Mouse (Mus musculus): ENCODE results near the gene Tmem274. TPM values are rescaled to one million over a fixed set of nuclear protein-coding genes. Genes with fewer than 3 reads are reported as not detected.

Tmem274 gene
- polyA plus RNA-seq, 1 experiment from 2014 or later = 0.38 TPM

DNA sequence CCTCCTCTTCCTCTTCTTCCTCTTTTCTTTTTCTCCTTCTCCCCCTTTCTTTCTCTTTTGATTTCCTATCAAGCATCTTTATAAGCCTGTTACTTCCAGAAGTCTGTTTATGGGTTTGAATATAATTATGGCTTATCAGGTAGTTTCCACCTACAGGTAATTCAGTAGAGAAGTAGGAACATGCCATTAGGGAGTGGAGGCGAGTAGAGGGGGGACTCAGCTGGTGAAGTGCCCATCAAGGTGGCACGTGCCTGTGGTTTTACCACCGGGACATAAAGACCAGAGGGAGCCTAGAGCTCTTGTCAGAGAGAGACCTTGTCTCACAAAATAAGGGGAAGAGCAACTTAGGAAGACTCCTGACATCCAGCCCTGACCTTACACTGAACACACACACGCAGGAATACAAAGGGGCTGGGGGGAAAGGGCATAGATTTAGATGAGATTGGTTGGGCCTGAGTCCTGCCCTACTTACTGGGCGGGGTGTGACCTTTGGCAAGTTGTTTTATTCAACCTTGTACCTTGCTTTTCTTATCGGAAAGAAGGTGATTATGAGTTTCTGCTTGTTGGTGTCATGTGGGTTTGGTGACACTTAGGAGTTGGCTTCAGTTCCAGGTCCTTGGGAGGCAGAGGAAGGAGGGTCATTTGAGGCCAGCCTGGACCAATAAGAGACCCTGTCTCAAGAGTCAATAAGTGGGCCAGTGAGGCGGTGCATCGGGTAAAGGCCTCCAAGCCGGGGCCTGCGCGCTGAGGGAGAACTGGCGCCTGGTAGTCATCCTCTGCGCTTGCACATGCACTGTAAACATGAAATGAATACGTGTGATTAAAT is 12.4 kb downstream of the Tmem274 start:
- Histone ChIP-seq H3K4me2 (ENCODE audit: low read depth, low read length) (peak overlapping the region; percentile 12; the same call in 1 of the 2 replicates), H3K27me3 (replicated peaks; ENCODE audit: control insufficient read depth, insufficient read depth, low read length) (no peaks in the 10 kb centered on the region), H3K4me3 (ENCODE audit: low read length) (no peak overlapping the region), H3K27ac (ENCODE audit: low read length) (peak overlapping the region; percentile 81), H3K4me1 (ENCODE audit: control insufficient read depth, insufficient read depth, low read length) (0 out of 2 replicates have a peak, but pooled peaks cover 4% of the 10 kb centered on the region), H3K9ac (ENCODE audit: low read depth, low read length) (no peak overlapping the region), H3K9me3 (ENCODE audit: control insufficient read depth, low read length) (no peaks in the 10 kb centered on the region), H3K36me3 (ENCODE audit: control insufficient read depth, insufficient read depth, low read length) (peaks cover 6% of the 10 kb centered on the region; the same call in 1 of the 2 replicates)
- WGBS = 76% methylated on average over 14 of the region's 14 CpGs
- ATAC-seq = peak; percentile 86

DNA sequence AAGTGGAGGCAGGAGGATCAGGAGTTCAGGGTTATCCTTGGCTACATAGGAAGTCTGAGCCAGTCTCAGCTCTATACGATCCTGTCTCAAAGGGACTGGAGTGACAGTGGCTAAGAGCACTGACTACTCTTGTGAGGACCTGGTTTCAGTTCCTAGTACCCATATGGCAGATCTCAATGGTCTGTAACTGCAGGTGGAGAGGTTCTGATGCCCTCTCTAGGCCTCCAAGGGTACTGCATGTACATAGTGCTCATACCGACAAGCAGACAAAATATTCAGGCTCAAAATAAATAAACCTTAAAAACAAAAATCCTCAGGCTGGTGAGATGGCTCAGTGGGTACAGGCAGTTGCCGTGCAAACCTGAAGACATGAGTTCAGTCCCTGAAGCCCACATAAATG is 14.0 kb downstream of the Tmem274 start:
- H3K9ac ChIP-seq (ENCODE audit: low read depth, low read length) = no peak overlapping the region
- 99% methylated on average over 3 of the region's 3 CpGs for WGBS

DNA sequence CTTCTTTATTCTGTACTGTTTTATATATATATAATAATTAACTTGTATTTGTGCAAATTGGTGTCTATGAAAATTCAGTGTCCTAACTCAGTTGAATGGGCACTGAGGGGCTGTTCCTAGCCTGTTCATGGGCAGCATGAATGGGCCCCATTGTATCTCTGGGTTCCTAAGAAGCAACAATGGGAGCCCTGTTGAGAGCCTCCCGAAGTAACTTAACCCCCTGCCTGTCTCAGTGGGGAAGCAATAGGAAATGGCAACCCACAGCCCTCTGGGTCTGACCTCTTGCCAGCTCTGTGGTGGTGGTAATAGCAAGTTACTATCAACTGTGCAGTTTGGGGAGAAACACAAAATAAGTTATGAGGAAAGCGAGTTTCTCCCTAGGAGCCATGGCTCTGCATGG is 19.4 kb downstream of the Tmem274 start:
- no peaks in the 10 kb centered on the region for H3K9me3 ChIP-seq (ENCODE audit: control insufficient read depth, low read length)
- no peaks in the 10 kb centered on the region for H3K4me1 ChIP-seq (ENCODE audit: control insufficient read depth, insufficient read depth, low read length)
- no peak overlapping the region for H3K4me2 ChIP-seq (ENCODE audit: low read depth, low read length)
- H3K9ac ChIP-seq (ENCODE audit: low read depth, low read length) = no peak overlapping the region
- peaks cover 8% of the 10 kb centered on the region; the same call in 1 of the 2 replicates for H3K36me3 ChIP-seq (ENCODE audit: control insufficient read depth, insufficient read depth, low read length)
- no peak overlapping the region for H3K4me3 ChIP-seq (ENCODE audit: low read length)
- no peak for ATAC-seq
- no peak overlapping the region for H3K27ac ChIP-seq (ENCODE audit: low read length)
- no peaks in the 10 kb centered on the region for H3K27me3 ChIP-seq (replicated peaks; ENCODE audit: control insufficient read depth, insufficient read depth, low read length)
- WGBS = 84% methylated on average over 2 of the region's 2 CpGs

More for the DNA sequence above, 14.0 kb downstream of the Tmem274 start:
- no peaks in the 10 kb centered on the region for H3K27me3 ChIP-seq (replicated peaks; ENCODE audit: control insufficient read depth, insufficient read depth, low read length)
- H3K4me1 ChIP-seq (ENCODE audit: control insufficient read depth, insufficient read depth, low read length) = 0 out of 2 replicates have a peak, but pooled peaks cover 4% of the 10 kb centered on the region
- H3K27ac ChIP-seq (ENCODE audit: low read length) = no peak overlapping the region
- peaks cover 8% of the 10 kb centered on the region; the same call in 1 of the 2 replicates for H3K36me3 ChIP-seq (ENCODE audit: control insufficient read depth, insufficient read depth, low read length)
- no peaks in the 10 kb centered on the region for H3K9me3 ChIP-seq (ENCODE audit: control insufficient read depth, low read length)
- no peak overlapping the region for H3K4me2 ChIP-seq (ENCODE audit: low read depth, low read length)
- no peak for ATAC-seq
- no peak overlapping the region for H3K4me3 ChIP-seq (ENCODE audit: low read length)

DNA sequence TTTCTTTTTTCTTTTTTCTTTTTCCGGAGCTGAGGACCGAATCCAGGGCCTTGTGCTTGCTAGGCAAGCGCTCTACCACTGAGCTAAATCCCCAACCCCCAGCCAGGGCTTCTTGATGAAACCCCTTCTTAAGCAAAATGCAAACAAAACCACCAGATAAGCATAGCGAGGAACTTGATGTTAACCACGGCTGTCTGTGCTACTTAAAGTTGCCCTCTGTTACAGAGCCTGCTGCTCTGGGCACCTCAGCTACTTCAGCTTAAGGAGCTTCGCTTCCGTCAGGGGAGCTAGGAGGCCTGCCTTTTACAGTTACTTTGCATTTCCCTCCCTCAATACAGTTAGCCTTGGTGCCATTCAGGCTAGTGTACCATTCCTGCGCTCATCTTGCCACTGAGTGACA is 21.7 kb downstream of the Tmem274 start:
- no peaks in the 10 kb centered on the region for H3K9me3 ChIP-seq (ENCODE audit: control insufficient read depth, low read length)
- H3K27me3 ChIP-seq (replicated peaks; ENCODE audit: control insufficient read depth, insufficient read depth, low read length) = no peaks in the 10 kb centered on the region
- WGBS = 74% methylated on average over 8 of the region's 8 CpGs
- no peak overlapping the region for H3K4me3 ChIP-seq (ENCODE audit: low read length)
- H3K27ac ChIP-seq (ENCODE audit: low read length) = no peak overlapping the region
- no peak overlapping the region for H3K9ac ChIP-seq (ENCODE audit: low read depth, low read length)
- peaks cover 5% of the 10 kb centered on the region; the same call in 1 of the 2 replicates for H3K36me3 ChIP-seq (ENCODE audit: control insufficient read depth, insufficient read depth, low read length)
- no peak overlapping the region for H3K4me2 ChIP-seq (ENCODE audit: low read depth, low read length)
- H3K4me1 ChIP-seq (ENCODE audit: control insufficient read depth, insufficient read depth, low read length) = no peaks in the 10 kb centered on the region
- no peak for ATAC-seq

DNA sequence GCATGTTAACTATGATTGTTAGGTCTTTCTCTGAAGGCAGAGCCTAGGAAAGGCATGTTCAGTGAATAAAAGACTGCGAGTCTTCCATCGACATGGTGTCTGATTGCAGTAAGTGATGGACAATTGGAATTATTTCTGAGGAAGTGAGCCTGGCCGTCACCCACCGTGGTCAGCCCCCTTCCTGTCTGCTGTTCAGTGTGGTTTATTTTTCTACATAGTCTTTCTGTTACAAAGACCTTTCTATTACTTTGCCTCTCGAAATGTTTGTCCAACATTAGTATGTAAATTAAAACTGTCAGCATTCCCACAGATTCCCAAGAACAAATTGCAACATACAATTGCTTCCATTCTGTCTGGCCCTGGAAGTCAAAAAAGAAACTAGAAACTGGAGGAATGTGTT is 22.6 kb downstream of the Tmem274 start:
- no peaks in the 10 kb centered on the region for H3K9me3 ChIP-seq (ENCODE audit: control insufficient read depth, low read length)
- H3K27me3 ChIP-seq (replicated peaks; ENCODE audit: control insufficient read depth, insufficient read depth, low read length) = no peaks in the 10 kb centered on the region
- H3K4me2 ChIP-seq (ENCODE audit: low read depth, low read length) = no peak overlapping the region
- no peak overlapping the region for H3K4me3 ChIP-seq (ENCODE audit: low read length)
- ATAC-seq = no peak
- H3K9ac ChIP-seq (ENCODE audit: low read depth, low read length) = no peak overlapping the region
- H3K27ac ChIP-seq (ENCODE audit: low read length) = no peak overlapping the region
- no peaks in the 10 kb centered on the region for H3K4me1 ChIP-seq (ENCODE audit: control insufficient read depth, insufficient read depth, low read length)
- H3K36me3 ChIP-seq (ENCODE audit: control insufficient read depth, insufficient read depth, low read length) = peaks cover 5% of the 10 kb centered on the region; the same call in 1 of the 2 replicates
- WGBS = 84% methylated on average over 5 of the region's 5 CpGs

DNA sequence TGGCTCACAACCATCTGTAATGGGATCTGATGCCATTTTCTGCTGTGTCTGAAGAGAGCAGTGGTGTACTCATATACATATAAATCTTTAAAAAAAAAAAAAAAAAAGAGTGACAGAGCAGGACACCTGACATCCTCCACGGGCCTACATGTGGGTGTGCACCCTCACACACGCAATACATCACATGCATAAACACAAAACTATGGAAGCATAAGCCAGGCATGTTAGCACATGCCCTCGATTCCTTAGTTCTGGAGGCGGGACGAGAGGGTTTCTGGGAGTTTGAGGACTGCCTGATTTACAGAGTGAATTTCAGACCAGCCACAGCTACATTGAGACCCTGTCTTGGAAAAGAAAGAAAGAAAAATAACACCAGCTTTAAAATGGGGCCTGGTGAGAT is 27.2 kb downstream of the Tmem274 start:
- Histone ChIP-seq H3K4me2 (ENCODE audit: low read depth, low read length) (no peak overlapping the region), H3K27me3 (replicated peaks; ENCODE audit: control insufficient read depth, insufficient read depth, low read length) (no peaks in the 10 kb centered on the region), H3K36me3 (ENCODE audit: control insufficient read depth, insufficient read depth, low read length) (no peaks in the 10 kb centered on the region), H3K9ac (ENCODE audit: low read depth, low read length) (no peak overlapping the region), H3K27ac (ENCODE audit: low read length) (no peak overlapping the region), H3K4me3 (ENCODE audit: low read length) (no peak overlapping the region), H3K4me1 (ENCODE audit: control insufficient read depth, insufficient read depth, low read length) (no peaks in the 10 kb centered on the region), H3K9me3 (ENCODE audit: control insufficient read depth, low read length) (no peaks in the 10 kb centered on the region)
- 83% methylated on average over 5 of the region's 5 CpGs for WGBS
- ATAC-seq = no peak

DNA sequence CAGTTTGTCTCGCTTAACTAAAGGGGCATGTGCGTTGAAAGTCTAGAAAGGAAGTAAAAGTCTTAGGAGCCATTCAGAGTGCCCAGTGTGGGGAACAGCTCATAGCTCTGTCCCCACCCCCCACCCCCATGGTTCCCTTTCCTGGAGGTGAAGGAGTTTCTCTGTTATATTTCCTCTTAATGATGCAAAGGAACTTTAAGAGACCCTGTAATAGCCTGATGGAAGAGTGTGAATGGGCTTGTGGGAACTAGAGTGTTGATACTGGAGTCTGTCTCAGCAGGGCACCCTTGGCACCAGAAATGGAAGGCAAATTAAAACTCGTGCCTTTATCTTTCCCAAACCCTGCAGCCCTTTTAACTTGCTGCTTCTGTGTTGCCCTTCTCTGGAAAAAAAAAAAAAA is 27.7 kb downstream of the Tmem274 start:
- Histone ChIP-seq H3K4me3 (ENCODE audit: low read length) (no peak overlapping the region), H3K27ac (ENCODE audit: low read length) (no peak overlapping the region), H3K4me2 (ENCODE audit: low read depth, low read length) (no peak overlapping the region), H3K4me1 (ENCODE audit: control insufficient read depth, insufficient read depth, low read length) (no peaks in the 10 kb centered on the region), H3K36me3 (ENCODE audit: control insufficient read depth, insufficient read depth, low read length) (no peaks in the 10 kb centered on the region), H3K27me3 (replicated peaks; ENCODE audit: control insufficient read depth, insufficient read depth, low read length) (no peaks in the 10 kb centered on the region), H3K9ac (ENCODE audit: low read depth, low read length) (no peak overlapping the region), H3K9me3 (ENCODE audit: control insufficient read depth, low read length) (no peaks in the 10 kb centered on the region)
- 49% methylated on average over 3 of the region's 3 CpGs for WGBS
- ATAC-seq = no peak

DNA sequence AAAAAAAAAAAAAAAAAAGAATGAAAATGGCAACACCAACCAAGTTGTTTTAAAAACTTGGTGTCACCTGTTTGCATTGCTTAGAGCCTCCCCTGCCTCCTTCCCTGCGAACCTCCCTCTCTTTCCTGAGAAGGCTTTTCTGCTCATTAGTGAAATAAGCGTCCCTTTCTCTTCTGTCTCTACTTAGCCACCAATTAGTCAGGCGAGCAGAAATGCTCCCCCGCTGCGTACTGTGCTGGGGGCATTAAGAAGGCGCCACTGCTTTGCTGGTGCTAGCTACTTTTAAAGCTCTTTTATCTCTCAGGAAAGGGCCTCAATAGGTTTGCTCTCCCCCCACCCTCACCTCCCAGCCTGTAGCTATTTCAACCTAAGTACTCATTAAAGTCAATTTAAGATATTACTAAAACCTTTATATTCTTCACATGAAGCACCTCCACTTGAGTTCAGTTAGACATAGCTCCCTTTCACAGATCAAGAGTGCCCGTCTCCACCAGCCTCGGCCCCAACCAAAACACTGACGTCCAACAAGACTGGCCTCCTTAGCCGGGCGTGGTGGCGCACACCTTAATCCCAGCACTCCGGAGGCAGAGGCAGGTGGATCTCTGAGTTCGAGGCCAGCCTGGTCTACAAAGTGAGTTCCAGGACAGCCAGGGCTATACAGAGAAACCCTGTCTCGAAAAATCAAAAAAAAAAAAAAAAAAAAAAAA is 28.2 kb downstream of the Tmem274 start:
- Histone ChIP-seq H3K9ac (ENCODE audit: low read depth, low read length) (no peak overlapping the region), H3K4me1 (ENCODE audit: control insufficient read depth, insufficient read depth, low read length) (no peaks in the 10 kb centered on the region), H3K4me2 (ENCODE audit: low read depth, low read length) (no peak overlapping the region), H3K4me3 (ENCODE audit: low read length) (no peak overlapping the region), H3K27ac (ENCODE audit: low read length) (no peak overlapping the region), H3K27me3 (replicated peaks; ENCODE audit: control insufficient read depth, insufficient read depth, low read length) (no peaks in the 10 kb centered on the region), H3K9me3 (ENCODE audit: control insufficient read depth, low read length) (no peaks in the 10 kb centered on the region), H3K36me3 (ENCODE audit: control insufficient read depth, insufficient read depth, low read length) (no peaks in the 10 kb centered on the region)
- WGBS = 72% methylated on average over 14 of the region's 15 CpGs
- ATAC-seq = no peak

DNA sequence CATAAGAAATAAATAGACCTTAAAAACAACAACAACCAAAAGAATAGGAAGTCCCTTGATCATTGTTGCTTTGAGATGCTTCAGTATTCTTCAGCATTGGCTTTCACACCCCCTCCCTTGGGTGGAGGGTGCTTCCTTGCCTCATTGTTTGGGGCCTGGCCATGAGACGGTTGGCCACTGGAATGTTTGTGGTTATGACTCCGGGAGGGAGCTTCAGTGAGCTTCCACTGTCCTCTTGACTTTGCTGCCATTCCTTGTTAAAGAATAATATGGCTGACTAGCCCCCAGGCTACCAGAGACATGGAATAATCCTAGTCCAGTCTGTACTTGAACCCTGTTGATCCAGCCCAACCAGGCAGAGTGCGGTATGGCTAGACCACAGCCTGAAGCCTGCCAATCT is 29.7 kb downstream of the Tmem274 start:
- Histone ChIP-seq H3K9me3 (ENCODE audit: control insufficient read depth, low read length) (no peaks in the 10 kb centered on the region), H3K4me3 (ENCODE audit: low read length) (no peak overlapping the region), H3K4me2 (ENCODE audit: low read depth, low read length) (no peak overlapping the region), H3K27ac (ENCODE audit: low read length) (no peak overlapping the region), H3K9ac (ENCODE audit: low read depth, low read length) (no peak overlapping the region), H3K36me3 (ENCODE audit: control insufficient read depth, insufficient read depth, low read length) (no peaks in the 10 kb centered on the region), H3K27me3 (replicated peaks; ENCODE audit: control insufficient read depth, insufficient read depth, low read length) (no peaks in the 10 kb centered on the region), H3K4me1 (ENCODE audit: control insufficient read depth, insufficient read depth, low read length) (no peaks in the 10 kb centered on the region)
- no peak for ATAC-seq
- 77% methylated on average over 3 of the region's 3 CpGs for WGBS

Measured in intestine, embryonic 16.5 days (tissue).